Mouse (Mus musculus) left cerebral cortex, postnatal 10 days (tissue): ENCODE data around the gene Parvb. TPM values are rescaled to one million over a fixed set of nuclear protein-coding genes. Genes with fewer than 3 reads are reported as not detected.

Experiments used
- DNase-seq, 2 experiments: peaks; one replicate each; pipeline ENCODE4 v3.0.0; 2021 to 2022; ENCODE audit warnings: low spot score in 2 of 2, mixed read lengths in 1 of 2; ENCODE audit errors: extremely low spot score in 1 of 2
- intact Hi-C: fragments of 180-260 bp; cut with DNase I; formaldehyde crosslinking; loops from one replicate; pipeline ENCODE4 v1.15.1; 2025
- total RNA-seq, 2 experiments: library from RNA; stranded (reverse); gene quantifications; 2 replicates each; pipeline ENCODE4 v1.2.3; 2021

The Parvb gene
- total RNA-seq, 2 experiments from 2014 or later: 28.2 to 30.5 TPM

- DNase-seq: no peak
- intact Hi-C loops: no loop called here
Observed at GRCm38 (mm10) chr15:84215273-84215672, 16.6 kb upstream of the Parvb start.

GRCm38 (mm10) chr15:84216026-84216425 is 15.8 kb upstream of the Parvb start:
- intact Hi-C loops: no loop called here
- no peak for DNase-seq

GRCm38 (mm10) chr15:84216461-84217084 is 15.3 kb upstream of the Parvb start:
- intact Hi-C loops: no loop called here
- no peak for DNase-seq

- DNase-seq: no peak
- intact Hi-C loops: no loop called here
Observed at GRCm38 (mm10) chr15:84217969-84218782, 13.7 kb upstream of the Parvb start.

- no peak for DNase-seq
- intact Hi-C loops: no loop called here
Observed at GRCm38 (mm10) chr15:84218783-84219271, 13.0 kb upstream of the Parvb start.

- intact Hi-C loops: no loop called here
- no peak for DNase-seq
Observed at GRCm38 (mm10) chr15:84221539-84221938, 10.3 kb upstream of the Parvb start.

- intact Hi-C loops: no loop called here
- DNase-seq: no peak
Observed at GRCm38 (mm10) chr15:84223423-84223822, 8.4 kb upstream of the Parvb start.

- DNase-seq: no peak
- intact Hi-C loops: no loop called here
Observed at GRCm38 (mm10) chr15:84224779-84225178, 7.1 kb upstream of the Parvb start.

- intact Hi-C loops: no loop called here
- no peak for DNase-seq
Observed at GRCm38 (mm10) chr15:84226918-84227317, 4.9 kb upstream of the Parvb start.

- intact Hi-C loops: no loop called here
- no peak for DNase-seq
Observed at GRCm38 (mm10) chr15:84230661-84231060, 1.2 kb upstream of the Parvb start.

GRCm38 (mm10) chr15:84231113-84231712 is 630 bp upstream of the Parvb start:
- intact Hi-C loops: no loop called here
- DNase-seq: peak in 1 of 2 experiments; percentile 65

- intact Hi-C loops: no loop called here
- DNase-seq: no peak
Observed at GRCm38 (mm10) chr15:84232609-84233008, 766 bp downstream of the Parvb start.

- DNase-seq: no peak
- intact Hi-C loops: no loop called here
Observed at GRCm38 (mm10) chr15:84234794-84235581, 3.1 kb downstream of the Parvb start.

GRCm38 (mm10) chr15:84235646-84236045 is 3.8 kb downstream of the Parvb start:
- peak in 1 of 2 experiments; percentile 84 for DNase-seq
- intact Hi-C loops: no loop called here

GRCm38 (mm10) chr15:84238552-84238951 is 6.7 kb downstream of the Parvb start:
- intact Hi-C loops: no loop called here
- no peak for DNase-seq

GRCm38 (mm10) chr15:84238991-84239401 is 7.2 kb downstream of the Parvb start:
- intact Hi-C loops: no loop called here

GRCm38 (mm10) chr15:84241520-84241919 is 9.7 kb downstream of the Parvb start:
- intact Hi-C loops: no loop called here
- DNase-seq: no peak

More at GRCm38 (mm10) chr15:84238991-84239401, 7.2 kb downstream of the Parvb start:
- no peak for DNase-seq

- intact Hi-C loops: no loop called here
- DNase-seq: no peak
Observed at GRCm38 (mm10) chr15:84245104-84245503, 13.3 kb downstream of the Parvb start.

GRCm38 (mm10) chr15:84246195-84246594 is 14.4 kb downstream of the Parvb start:
- intact Hi-C loops: no loop called here
- no peak for DNase-seq
